Mouse (Mus musculus): ENCODE results near the gene Tedc2.

GRCm38 (mm10) chr17:24167120-24167519, 53.5 kb downstream of the Tedc2 start:
- no peak for TF ChIP-seq SRF (IDR thresholded peaks at IDR 0.05; ENCODE audit: control insufficient read depth, insufficient read length, low read depth)
- no peak for TF ChIP-seq E2F4 (IDR thresholded peaks at IDR 0.05; ENCODE audit: insufficient read depth)
- TF ChIP-seq POLR2A (IDR thresholded peaks at IDR 0.05; ENCODE audit: insufficient read length, low read depth) = no peak
- no peak for TF ChIP-seq MYOG (IDR thresholded peaks at IDR 0.05; ENCODE audit: control insufficient read depth in 1 of 3, insufficient read depth in 1 of 3, insufficient read length in 2 of 3, low read depth in 2 of 3)
- no peak for TF ChIP-seq MYOD1 (IDR thresholded peaks at IDR 0.05; ENCODE audit: control insufficient read depth in 1 of 3, insufficient read length in 2 of 3, low read depth in 2 of 3)
- TF ChIP-seq POLR2AphosphoS2 (IDR thresholded peaks at IDR 0.05; ENCODE audit: insufficient read length, low read depth) = no peak
